Mouse (Mus musculus) urinary bladder, postnatal 25 days (tissue): ENCODE measurements at regions not wholly inside any gene's neighbourhood (a gene's known extent, or its start where the extent isn't known, plus 50 kb on each side); places are given as distances from the start of the nearest gene placed in this dataset.

ENCODE experiments used
- DNase-seq: peaks from one replicate; pipeline ENCODE4 v3.0.0; 2022; ENCODE audit warnings: low spot score

DNA sequence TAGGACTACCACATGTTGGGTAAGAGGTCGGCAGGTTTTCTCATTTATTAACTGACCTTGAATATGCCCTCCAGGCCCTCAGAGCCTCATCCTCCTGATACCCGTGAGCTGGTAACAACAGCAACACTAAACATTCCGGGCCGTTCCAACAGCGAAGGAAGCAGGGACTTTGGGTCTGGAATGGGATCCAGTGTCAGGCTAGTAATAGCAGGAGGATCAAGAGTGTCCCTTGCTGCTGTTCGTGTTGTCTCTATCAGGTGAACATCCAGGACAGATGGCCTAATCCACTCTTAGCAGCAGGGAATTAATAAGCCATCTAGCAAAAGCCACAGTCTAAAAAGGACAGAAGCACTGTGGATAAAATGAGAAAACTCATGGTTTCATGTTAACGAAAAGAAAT, 106.7 kb downstream of the Cpeb2 start:
- no peak for DNase-seq

DNA sequence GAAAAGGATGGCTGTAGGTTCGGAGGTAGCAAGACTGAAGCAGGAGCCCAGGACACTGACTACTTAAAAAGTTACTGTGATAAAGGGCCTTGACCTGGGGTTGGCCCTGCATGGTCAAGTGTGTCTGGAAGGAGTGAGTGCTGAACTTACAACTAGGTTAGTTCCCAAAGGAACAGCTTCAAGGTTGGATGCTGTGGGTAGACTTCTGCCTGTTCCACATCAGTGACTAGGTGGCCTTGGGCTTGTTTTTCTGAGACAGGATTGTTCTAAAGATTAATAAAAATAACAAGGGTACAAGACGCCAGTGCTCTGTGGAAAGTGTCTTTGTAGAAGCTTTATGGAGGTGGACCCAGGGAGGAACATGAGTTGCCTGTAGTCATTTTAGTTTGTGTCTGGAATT, 108.5 kb downstream of the Cpeb2 start:
- no peak for DNase-seq

DNA sequence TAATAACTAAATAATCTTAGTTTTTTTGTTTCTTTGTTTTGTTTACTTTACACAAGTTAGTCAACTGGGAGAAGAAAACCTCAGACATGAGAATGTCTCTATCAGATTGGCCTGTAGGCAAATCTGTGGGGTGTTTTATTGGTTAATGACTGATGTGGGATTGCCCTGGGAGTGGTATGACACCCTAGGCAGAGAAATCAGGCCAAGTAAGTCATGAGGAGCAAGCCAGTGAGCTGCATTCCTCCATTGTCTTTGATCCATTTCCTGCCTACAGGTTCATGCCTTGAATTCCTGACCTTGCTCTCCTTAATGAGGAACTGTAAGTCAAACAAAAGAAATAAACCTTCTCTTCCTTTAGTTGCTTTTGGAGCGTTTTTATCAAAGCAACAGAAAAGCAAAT, 111.5 kb downstream of the Cpeb2 start:
- no peak for DNase-seq

DNA sequence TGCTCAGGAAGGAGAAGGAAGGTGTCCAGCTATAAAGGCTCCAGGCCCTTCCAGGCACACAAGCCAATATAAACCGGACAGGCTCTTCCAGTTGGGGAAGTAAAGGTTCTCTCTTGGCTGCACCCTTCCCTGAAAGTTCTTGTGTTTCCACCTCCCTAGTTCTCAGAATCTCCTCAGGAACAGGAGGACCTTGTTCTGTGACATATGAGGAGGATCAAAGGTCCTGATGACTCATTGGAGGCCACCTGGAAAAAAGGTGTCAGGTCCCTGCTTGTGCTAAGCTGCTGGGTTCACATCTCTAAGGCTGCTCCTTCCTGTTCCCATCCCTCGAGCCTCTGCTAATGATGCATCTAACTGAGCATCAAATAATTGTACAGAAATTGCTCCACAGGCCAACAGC, 118.0 kb downstream of the Cpeb2 start:
- DNase-seq = no peak

DNA sequence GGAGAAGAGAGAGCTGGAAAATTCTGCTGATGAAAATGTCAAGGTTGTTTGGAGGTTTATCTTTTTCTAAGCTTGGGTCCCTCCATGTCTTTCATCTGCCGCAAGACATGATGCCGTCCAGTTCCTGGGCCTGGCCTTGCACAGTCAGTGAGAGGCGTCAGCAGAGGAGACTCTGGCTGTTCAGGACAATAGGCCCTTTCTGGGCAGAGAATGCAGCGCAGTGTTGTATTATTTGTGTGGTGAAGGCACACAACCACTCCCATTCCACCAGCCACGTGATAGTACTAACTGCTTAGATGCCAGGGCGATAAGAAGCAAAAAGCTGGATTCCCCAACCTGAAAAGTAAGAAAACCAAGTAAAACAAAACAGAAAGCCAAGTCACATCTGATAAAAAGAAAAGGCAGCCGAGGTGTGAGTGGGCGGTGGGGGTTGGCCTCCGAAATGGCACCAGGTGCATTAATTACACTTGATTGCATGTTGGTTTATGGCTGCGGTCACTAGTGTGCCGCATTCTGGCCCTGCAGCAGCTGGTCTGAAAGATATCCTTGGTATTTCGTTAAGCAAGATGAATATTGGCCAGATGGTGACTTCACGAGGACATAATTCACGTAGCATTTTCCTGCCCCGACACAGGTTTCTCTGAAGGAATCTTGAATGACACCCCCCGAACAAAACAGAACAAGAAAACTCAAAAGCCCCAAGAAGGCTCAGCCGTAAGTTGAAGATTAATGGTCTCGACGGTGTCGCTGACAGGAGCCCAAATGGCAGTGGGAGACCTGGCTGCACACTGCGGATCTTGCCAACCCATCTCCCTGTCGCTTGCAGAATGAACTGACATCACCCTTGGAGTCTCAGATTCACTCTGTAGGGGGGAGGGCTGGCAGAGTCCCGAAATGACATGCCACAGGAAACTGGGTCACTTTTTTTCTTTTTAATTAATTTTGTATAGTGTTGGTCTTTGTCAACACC, 120.3 kb downstream of the Cpeb2 start:
- DNase-seq = no peak

DNA sequence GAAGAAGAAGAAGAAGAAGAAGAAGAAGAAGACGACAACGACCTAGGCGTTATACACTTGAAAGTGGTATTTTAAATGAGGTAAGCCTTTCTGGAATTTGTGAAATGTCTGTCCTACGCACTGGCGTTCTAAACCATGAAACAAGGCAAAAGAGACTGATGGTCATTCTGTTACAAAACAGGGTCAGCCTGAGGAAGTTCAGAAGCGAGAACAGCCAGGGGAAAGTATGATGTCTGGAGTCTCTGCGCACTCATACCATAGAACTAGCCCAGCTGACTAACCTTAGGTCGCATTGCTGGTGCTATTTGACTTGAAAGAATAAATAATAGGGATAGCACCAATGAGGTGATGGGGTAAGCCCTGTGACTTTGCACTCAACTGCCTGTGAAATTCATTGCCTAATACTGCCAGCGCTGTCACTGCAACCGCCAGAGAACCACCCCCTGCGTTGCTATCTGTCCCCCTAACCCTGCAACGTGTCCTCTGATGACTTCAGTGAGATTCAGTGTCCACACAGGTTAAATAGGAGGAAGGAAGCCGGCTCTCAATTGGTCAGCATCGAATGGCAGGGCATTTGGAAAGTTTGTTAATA, 121.5 kb downstream of the Cpeb2 start:
- no peak for DNase-seq

DNA sequence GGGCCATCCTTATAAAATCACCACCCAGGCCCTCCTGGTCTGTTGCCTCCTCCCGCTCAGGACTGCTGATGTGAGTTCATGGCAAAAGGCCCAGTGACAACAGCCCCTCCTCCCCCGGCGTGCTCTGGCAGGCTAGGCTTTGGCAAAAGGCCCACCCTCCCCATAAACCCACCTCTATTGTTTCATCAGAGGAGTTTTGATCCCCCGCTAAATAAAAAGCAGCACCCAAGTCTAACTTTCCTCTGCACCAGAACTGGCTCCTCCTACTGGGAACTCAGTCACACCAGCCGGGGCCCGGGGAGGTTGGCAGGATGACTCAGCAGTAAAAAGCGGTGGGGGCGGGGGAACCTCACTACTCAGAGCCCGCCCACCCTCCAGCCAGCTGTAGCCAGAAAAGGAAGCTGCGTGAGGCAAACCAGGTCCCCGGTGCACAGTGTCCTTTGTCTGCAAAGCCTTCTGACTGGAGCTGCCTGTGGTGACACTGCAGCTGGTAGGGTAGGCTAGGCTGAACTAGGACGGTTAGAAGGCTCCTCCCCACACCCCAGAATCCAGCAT, 122.1 kb downstream of the Cpeb2 start:
- peak; percentile 70 for DNase-seq

DNA sequence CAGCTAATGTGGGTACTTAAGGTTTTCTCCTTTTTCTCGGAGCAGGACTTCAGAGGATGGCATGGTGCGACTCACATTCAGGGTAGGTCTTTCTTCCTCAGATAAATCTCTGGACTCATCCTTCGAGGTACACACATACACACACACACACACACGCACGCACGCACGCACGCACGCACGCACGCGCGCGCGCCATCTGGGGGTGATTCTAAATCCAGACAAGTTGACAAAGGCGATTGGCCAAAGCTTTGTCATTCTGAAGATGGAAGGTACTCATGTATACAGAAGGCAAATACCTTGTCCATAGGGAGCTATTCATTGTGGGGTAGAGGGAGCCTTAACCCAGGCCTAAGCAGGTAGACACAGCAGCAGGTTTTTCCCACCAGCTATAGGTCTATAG, 122.9 kb downstream of the Cpeb2 start:
- DNase-seq = no peak

DNA sequence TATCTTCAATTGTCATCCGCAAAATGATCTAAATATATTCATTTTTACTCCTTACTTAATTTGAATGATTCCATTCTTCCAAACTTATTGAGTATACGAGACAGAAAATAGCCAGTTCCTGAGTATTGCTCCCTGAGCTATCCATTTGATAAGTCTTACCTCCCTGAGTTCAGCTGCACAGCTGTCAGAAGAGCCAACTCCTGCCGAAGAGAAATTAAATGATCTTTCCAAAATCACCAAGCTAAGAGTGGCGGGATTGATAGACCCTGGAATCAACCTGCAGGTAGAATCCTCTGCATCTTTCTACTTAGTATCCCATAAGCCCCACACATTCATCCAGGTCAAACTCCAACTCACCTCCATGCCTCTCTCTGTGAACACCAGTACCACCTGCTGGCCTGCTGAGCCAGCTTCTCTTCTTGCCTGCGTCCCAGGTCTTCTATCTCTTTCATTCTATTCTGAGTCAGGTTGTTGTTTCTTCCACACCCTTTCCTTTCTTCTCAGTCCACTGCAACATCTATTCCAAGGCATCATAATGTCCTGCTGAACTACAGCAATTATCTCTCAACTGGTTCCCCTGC, 124.2 kb downstream of the Cpeb2 start:
- DNase-seq = no peak

DNA sequence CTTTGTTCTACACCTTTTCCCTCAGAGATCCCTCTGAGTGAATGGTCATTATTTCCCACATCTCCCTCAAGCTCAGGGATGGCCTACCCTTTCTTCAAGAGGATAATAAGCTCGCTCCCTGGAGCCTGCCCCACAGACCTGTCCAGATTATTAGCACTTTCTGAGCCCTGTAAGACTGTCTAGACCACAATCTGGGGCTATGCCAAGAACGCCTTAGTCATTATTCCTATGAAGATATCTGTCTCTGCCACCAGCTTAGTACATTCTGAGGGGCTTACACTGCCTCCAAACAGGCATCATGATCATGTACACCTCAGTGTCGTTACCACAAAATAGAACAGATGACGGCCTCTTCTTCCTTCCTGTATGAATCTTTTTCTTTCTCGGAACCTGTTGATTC, 124.9 kb downstream of the Cpeb2 start:
- no peak for DNase-seq

DNA sequence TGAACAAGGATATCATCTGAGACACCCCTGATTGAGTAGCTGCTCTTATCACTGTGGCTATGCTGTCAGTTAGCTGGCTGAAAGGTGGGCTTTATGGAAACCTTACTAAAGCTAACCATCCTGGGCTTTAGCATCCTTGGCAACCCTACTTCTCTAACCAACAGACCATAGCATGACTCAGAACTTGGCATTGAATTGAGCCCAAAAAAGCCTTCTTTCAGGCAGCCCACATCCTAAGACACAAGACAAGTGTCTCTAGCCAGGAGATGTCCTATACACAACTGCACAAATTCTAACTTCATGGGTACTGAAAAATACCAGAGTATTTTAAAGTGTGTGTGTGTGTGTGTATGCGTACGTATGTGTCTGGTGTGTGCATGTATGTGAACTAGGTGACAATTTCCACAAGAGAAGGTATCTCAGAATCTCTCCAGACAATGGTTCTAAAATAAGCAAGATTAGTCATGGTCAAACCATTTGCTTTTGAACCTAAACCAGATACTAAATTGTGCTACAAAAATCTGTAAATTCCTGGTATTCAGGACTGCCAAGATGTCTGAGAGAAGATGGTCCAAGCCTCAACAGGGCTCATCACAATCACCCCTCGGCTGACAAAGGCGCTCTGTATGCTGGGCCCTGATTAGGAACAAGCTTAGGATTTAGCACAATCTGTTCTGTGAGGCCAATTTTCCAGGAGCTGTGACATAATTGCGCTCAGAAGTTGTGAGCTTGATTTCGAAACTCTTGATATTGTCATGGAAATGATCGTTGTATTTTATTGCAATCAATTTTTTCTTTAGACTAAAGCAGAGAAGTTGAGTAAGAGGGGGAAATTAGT, 126.2 kb downstream of the Cpeb2 start:
- no peak for DNase-seq

DNA sequence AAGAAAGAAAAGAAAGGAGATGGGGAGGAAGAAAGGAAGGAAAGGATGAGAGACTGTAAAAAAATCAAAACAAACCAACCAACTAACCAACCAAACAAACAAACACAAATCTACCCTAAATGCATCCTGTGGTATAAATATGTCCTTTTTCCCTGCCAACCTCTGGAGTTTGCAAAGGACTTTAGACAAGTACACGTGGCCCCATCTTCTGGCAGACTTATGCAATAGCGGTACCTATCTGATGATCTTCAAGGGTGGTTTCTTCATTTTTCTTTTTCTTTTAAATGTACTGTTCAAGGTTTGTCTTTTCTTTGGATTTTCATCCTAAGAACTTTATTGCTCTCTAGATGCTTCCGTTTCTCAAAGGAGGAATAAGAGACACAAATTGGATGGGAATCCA, 127.3 kb downstream of the Cpeb2 start:
- DNase-seq = no peak

DNA sequence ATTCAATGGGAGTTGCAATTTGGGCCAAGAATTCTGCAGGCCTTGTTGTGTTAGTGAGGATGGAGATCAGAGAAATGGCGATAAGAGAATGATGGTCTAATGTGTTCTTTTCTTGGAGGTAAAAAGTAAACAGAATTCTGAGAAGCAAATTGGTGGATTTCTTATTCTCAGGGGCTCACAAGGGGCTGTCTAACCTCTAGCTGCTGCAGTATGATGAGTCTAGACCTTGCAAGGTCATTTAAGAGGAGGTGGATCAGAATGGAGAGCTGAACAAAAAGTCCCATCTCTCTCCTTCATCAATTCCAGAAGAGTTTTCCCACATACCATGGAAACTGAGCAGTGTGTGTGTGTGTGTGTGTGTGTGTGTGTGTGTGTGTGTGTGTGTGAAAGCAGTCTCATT, 128.1 kb downstream of the Cpeb2 start:
- no peak for DNase-seq

DNA sequence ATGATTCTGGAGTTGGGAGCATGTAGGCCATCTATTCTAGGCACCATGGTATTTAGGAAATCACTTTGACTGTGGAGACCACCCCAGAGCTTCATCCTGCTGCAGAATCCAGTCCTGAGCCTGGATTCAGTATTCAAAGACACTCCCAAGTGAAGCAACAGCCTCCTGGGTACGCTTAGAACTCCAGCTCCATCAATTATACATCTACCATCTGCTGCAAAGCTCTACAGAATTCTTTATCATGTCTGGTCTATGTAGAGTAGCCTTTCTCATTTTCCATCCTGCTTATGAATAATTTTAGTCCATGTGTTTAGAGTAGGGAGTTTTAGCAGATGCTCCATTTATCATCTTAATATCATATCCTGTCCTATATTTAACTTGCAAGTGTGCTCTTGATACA, 139.4 kb downstream of the Cpeb2 start:
- no peak for DNase-seq

DNA sequence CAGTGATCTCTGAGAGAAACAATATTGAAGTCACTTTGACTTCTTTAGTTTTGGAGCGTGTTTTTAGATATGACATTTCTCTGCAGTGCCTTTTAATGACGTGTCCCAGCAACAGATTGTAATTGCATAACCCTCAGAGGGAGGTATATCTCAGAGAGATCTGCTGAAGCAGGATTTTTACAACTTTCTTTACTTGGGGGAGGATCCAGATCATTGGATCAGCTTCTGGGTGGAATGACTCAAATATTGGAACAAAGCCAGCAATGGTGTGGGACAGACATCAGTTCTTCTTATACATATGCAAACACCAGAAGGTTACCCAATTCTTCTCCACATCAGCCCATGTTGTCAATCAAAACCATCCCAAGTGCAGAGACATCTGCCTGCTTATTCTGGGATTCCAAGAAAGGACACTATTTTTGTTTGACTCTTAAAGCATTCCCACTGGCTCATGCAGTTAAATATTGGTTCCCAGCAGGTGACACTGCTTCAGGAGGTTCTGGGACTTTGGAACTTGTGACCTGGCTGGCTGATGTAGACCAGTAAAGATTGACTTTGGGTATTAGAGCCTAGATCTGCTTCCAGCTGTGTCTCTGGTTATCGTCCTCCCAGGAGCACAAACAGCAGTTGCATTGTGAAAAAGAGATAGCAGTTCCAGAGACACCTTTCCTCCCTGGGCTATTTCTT, 130.5 kb upstream of the C1qtnf7 start:
- no peak for DNase-seq

DNA sequence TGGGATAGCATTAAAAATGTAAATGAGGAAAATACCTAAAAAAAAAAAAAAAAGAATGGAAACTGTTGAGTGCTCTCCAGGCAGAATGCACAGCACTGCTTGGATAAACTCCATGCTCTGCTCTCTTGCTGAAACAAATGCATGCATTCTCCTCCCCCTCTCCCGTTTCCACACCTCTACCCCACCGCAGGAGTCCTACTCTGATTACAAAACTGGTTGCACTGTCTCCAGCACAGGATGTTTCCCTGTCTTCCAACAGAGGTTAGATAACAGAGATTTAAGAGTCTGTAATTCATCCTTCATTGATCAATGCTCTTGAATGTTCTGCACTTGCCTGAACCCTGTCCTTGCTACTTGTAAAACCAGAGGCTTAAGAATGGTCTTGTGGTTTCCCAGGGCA, 124.3 kb upstream of the C1qtnf7 start:
- no peak for DNase-seq

DNA sequence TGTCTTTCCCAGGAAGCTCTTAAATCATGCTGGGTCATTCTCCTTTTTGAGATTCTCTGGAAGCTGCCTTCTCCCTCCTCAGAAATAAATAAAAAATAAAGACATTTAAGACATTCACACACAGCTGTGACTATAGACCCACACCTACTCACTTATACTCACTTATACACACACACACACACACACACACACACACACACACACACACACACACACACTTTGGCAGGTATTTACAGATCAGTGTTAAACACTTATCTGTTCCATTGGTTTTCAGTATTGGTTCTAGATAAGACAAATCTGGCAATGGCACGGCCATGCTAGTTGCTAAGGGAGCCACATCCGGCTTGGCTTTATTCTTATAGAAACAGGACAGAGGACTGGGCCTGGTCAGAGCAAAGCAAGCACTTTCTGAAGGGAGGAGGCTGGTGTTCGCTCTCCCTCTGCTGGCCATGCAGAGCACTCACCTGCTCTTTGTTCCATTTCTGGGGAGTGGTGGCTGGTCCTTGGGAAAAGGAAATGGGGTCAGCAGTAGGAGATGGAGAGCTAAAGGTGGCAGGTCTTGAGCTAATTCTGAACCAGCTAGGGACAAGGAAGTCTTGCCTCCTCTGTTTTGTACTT, 123.8 kb upstream of the C1qtnf7 start:
- peak; percentile 21 for DNase-seq

DNA sequence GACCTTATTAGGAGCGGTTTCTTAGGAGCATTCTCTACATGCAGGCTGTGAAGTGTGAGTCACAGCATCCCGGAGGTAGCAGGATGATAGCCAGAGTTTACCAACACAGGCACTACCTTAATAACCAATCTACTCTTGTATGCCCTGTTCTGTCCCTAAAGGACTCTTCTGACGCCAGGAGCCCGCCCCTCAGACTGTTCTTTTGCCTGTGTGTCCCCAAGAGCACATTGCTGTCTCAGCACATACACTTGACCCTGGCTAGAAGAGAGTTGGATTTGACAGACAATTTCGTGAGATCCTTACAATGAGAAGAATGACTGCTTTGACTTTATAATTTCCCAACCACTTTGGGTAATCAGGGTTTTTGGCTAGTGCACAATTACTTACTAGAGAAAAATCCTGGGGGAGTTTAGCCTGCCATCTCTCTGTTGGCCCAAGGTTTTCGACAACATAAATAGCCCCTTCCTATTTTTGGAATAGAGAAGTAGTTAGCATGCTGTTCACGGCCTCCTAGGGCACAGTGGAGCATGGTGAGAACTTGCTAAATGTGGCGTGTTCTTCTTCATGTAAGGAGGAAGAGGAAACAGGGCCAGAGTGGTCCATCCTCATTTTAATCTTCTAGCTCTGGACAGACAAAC, 122.3 kb upstream of the C1qtnf7 start:
- DNase-seq = no peak

DNA sequence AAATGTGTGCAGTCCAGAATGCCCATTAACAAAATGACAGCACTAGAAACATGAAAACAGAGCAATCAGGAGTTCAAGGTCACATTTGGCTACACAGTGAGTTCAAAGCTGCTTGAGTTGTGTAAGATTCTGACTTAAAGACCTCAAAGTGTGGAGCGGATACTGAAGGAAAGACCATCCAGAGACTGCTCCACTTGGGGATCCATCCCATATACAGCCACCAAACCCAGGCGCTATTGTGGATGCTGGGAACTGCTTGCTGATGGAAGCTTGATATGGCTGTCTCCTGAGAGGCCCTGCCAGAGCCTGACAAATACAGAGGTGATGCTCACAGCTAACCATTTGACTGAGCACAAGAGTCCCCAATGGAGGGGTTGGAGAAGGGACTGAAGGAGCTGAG, 98.1 kb upstream of the C1qtnf7 start:
- DNase-seq = no peak
